8 mouse cellular contexts compared by ENCODE assay signal in genomic region chr15:97767280-97768186, GRCm38 (mm10). TPM values are rescaled to one million over a fixed set of nuclear protein-coding genes. Genes with fewer than 3 reads are reported as not detected.
DNase-seq lines count a peak whose midpoint lies in the region; ATAC-seq and TF ChIP-seq lines count a peak whose summit lies in the region.

Rapgef3 (minus strand) TSS chr15:97767972.

- under 1% methylated on average over 44 of the region's 44 CpGs for WGBS in hindbrain, embryonic 16.5 days

- POLR2A ChIA-PET in Patski (lab: Charles Lee): interaction anchor here (0.5 to 1.2 kb wide), 4 partner anchors 11 to 203 kb away, joined by 3 to 4 read pairs (median 4); no protein-coding TSS in a partner anchor

- CTCF ChIA-PET in Patski (lab: Charles Lee): interaction anchor here (0.8 to 1.8 kb wide), 10 partner anchors 9 to 184 kb away, joined by 3 to 7 read pairs (median 4); no protein-coding TSS in a partner anchor

- DNase-seq in Patski (ENCODE audit: low read depth, low spot score): no peak
- peak; percentile 89 to 90 for DNase-seq in cerebellum, postnatal 10 days
- peak; percentile 69 to 73 for DNase-seq in gastrocnemius, adult 8-10 months (ENCODE audit: low spot score in 2 of 2)
- peak; percentile 66 to 91 for DNase-seq in left cerebral cortex, postnatal 10 days (ENCODE audit: extremely low spot score in 1 of 2, low spot score in 2 of 2)
- peak; percentile 74 for DNase-seq in right cerebral cortex, postnatal 14 days
- DNase-seq in urinary bladder, postnatal 36 days (ENCODE audit: low spot score in 2 of 2): peak; percentile 71 to 82

- H3K27me3 ChIP-seq in Patski: no peaks in the 10 kb centered on the region
- peaks cover 6% of the 10 kb centered on the region; the same call in 1 of the 2 replicates for H3K27me3 ChIP-seq in hindbrain, embryonic 16.5 days (replicated peaks; ENCODE audit: control insufficient read depth, insufficient read depth, low read length)
- H3K27me3 ChIP-seq in megakaryocyte, embryonic 14.5 days (replicated peaks): peaks cover 86% of the 10 kb centered on the region

- no peaks in the 10 kb centered on the region for H3K9me3 ChIP-seq in hindbrain, embryonic 16.5 days (ENCODE audit: control insufficient read depth, low read length)
- H3K9me3 ChIP-seq in megakaryocyte, embryonic 14.5 days: no peaks in the 10 kb centered on the region

- H3K27ac ChIP-seq in hindbrain, embryonic 16.5 days (ENCODE audit: low read depth, low read length): peak within 1 kb of the TSS; percentile 69

- peaks cover 27% of the 10 kb centered on the region for H3K4me1 ChIP-seq in hindbrain, embryonic 16.5 days (ENCODE audit: control insufficient read depth, insufficient read depth, low read depth, low read length)
- H3K4me1 ChIP-seq in megakaryocyte, embryonic 14.5 days: peaks cover 59% of the 10 kb centered on the region

- in situ Hi-C loops in Patski (cut with MboI; ENCODE audit: low pct_unique_long_range_greater_than_20kb): no loop called here

- peak within 1 kb of the TSS; percentile 97 for H3K4me2 ChIP-seq in hindbrain, embryonic 16.5 days (ENCODE audit: low read length)

- no peak for TF ChIP-seq CTCF in Patski (IDR thresholded peaks at IDR 0.05)

- H3K36me3 ChIP-seq in hindbrain, embryonic 16.5 days (ENCODE audit: control insufficient read depth, insufficient read depth, low read length): no peaks in the 10 kb centered on the region
- no peaks in the 10 kb centered on the region for H3K36me3 ChIP-seq in megakaryocyte, embryonic 14.5 days (replicated peaks; ENCODE audit: low read length)

- H3K4me3 ChIP-seq in hindbrain, embryonic 16.5 days (ENCODE audit: low read length): peak within 1 kb of the TSS; percentile 53
- H3K4me3 ChIP-seq in megakaryocyte, embryonic 14.5 days (replicated peaks): peak within 1 kb of the TSS; percentile 90

- peak; percentile 76 for ATAC-seq in Patski
- peak; percentile 81 for ATAC-seq in hindbrain, embryonic 16.5 days

- intact Hi-C loops in left cerebral cortex, postnatal 10 days (cut with DNase I): loop anchor here (5.0 kb wide), 1 partner anchor 45 kb away; no protein-coding TSS in a partner anchor

- H3K9ac ChIP-seq in hindbrain, embryonic 16.5 days (ENCODE audit: low read depth, low read length): peak within 1 kb of the TSS; percentile 71

RNA-seq across cellular contexts. Expression of gene Rapgef3, which starts in this region (rescaled TPM):
- 22.4 TPM for polyA plus RNA-seq in Patski (2021)
- total RNA-seq in gastrocnemius, adult 8-10 months (2022): 1 to 10 TPM; 5.1 to 6.3 (median 5.5) TPM
- 17.8 and 18.4 TPM in 2 replicates for polyA plus RNA-seq in hindbrain, embryonic 16.5 days (2015; fragmentation: Nextera tagmentation; extraction: Ambion mirVana)
- 10 to 100 TPM; 22.6 to 24.5 TPM for total RNA-seq in left cerebral cortex, postnatal 10 days (2021)
- polyA plus RNA-seq in megakaryocyte, embryonic 14.5 days (2012; ENCODE audit: insufficient read depth, low replicate concordance): 2.3 and 4.5 TPM in 2 replicates
